Mouse (Mus musculus): ENCODE measurements around the gene Rxfp3.
A peak's percentile ranks its signal among the peaks of the same experiment; 100 is the strongest.

DNA sequence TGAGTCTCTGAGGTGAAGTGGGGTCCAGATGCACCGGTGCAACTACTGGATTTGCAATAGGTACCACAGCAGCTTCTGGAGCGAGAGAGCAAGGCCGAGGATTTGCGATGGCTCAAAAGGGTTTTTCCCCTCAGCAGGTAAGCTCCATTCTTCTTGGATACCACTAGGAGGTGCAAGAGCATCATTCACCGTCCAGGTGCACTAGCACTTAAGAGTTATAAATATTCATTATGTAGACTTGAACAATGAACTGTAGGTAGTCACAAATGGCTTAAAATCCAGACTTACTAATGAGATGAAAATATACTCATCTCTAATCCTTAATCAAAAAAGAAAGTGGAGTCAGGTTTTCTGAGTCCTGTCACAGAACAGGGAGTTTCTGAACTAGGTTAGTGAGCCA, 29.0 kb downstream of the Rxfp3 start:
- no peak for TF ChIP-seq ZNF384 (IDR thresholded peaks at IDR 0.05; ENCODE audit: low read depth, low read length)
- TF ChIP-seq ZC3H11A (IDR thresholded peaks at IDR 0.05; ENCODE audit: borderline replicate concordance, low read depth, low read length), result peak; percentile 35; the same call in 1 of the 2 replicates
